Mouse (Mus musculus): ENCODE results near the gene Adgrg7.

The Adgrg7 gene

DNA sequence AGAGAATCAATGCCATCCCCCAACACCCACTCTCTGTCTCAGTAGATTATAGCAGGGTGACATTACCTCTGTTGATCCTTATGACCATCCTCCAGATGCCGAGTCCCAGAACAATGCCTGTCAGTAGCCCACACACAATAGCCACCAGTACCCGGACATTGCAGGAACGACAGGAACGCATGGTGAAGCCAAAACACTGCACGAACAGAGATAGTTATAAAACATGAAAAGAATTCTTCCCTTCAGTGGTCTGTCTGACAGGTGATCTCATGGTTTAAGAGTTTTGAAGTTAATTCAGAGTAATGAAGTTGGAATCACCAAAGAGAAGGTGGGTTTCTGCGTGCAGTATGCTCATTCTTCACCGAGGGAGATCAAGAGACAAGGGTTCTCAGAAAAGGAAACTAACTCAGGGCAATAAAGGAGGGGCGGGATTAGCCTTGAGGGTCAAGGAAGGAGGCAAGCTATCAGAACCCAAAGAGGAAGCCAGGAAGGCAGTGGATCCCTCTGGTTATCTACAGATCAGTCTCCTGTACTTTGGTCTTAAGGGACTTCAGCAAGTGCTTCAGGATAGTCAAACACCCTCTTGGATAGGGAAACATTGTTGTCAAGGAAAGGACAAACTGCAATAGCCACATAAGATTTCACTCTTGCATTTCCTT, at the start of gene Adgrg7:
Gene Adgrg7 (minus strand): TSS at position 375 of the 659 bp plus-strand sequence.
- no peak for DNase-seq

DNA sequence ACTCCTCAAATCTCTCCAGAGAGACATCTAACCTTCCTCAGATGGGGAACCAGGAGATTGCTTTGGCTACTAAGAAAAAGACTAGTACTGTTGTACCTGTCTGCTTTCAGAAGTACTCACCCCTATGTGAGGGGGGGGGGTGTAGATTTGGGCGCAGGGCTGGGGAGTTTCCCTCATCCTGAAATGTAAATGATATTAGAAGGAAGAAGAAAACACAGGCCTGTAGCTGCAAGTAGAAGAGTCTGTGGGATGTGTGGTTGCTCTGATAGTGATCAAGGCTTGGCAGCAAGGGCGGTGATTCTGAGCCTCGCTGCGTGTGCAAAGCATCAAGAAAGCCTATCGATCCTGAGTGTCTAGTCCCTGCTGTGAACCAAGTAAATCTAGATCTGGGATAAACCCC, 47.3 kb upstream of the Adgrg7 start:
- DNase-seq, result no peak

DNA sequence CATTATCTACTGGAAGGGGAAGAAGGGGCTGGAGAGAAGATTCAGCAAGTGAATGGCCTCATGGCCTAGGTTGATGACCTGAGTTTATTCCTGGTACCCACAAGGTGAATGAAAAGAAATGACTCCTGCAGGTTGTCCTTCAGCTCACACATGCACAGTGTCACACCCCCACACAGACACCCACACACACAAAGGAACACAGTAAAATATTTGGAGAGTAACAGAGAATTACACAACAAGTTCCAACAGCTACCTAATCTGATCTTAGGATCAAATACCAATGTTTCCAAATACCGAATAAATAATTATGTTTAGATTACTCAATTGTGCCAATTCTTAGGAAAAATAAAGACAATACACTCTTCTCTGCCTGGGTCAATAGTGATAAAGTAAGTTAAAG, 37.7 kb upstream of the Adgrg7 start:
- DNase-seq, result no peak

DNA sequence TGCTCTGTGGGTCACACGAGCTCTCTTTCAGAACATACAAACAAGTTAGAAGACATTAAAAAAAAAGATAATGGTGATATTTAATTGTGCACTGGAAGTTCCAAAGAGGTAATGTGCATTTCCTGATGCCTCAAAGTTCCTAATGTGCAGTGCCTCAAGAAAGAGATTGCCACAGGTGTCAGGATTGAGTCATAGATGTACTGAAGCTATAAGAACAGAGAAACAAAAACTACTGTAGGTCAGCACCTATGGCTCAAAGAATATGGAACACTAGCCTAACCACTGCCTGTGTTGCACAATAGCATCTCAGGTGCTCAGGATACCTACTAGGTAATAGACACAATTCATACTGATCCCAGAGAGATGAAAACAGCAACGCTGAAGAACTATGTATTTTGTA, 36.3 kb upstream of the Adgrg7 start:
- no peak for DNase-seq

DNA sequence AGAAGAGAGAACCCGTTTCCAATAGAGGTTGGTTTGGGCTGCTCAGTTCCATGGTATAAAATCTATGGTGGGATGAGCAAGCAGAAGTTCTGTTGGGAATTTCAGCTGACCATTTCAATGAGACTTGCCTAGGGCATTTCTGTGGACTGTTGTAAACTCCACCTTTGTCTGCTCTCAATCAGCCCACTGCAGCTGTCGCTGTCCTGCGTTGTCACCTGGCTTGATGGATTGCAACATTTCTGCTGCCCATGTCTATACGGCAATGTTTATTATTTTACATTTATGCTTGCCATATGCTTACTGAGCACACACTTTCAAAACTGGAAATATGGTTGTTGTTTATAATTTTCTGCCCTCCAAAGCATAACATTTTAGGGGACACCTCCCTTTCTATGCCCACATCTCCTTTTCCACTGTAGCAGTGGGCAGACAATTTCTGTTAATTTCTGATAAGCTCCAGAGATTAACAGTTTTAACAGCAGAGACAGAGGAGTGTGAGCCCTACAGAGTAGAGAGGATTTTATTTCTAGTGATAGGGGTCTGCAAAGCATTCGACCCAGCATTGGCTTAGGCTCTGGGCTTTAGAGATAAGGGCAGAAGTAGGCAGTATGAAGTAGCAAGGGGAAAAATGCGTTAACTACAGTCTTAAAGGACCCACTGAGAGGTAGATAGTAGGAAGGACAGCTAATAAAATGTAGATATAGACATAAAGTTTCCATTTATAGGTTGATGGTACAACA, 5.9 kb upstream of the Adgrg7 start:
- no peak for DNase-seq

DNA sequence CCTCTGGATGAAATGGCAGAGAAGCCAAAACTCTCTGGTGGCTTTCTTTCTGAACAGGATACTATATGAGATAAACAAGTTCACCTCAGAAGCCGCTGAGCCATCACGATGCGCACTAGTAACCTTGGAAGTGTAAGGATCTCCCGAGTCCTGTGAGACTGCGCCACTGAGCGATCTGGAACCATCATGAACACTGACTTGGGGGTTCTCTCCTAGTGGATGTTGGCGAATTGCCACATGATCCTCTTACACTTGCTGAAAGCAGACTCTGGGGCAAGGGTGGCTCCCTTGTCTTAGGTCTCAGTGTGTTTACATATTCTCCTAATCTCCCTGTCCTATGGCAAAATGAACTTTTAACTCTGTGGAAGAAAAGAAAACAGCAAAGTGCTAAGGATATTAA, 5.3 kb upstream of the Adgrg7 start:
- DNase-seq, result no peak

DNA sequence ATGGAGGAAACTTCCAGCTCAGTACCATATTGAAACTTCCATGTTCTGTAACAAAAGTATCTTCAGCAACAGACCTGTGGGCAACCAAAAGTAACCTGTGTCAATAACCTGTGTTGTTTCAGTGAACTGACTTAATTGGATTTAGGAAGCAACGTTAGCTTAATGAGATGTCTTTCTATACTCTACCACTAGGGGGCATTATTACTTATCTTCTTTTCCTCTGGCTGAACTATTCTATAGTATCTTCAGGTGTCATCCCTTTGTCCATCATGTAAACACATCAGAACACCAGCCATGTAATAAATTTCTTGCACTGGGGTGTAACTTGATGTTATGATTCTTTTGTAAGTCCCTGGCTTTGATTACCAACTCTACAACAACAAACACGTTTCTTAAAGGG, 4.8 kb upstream of the Adgrg7 start:
- no peak for DNase-seq

DNA sequence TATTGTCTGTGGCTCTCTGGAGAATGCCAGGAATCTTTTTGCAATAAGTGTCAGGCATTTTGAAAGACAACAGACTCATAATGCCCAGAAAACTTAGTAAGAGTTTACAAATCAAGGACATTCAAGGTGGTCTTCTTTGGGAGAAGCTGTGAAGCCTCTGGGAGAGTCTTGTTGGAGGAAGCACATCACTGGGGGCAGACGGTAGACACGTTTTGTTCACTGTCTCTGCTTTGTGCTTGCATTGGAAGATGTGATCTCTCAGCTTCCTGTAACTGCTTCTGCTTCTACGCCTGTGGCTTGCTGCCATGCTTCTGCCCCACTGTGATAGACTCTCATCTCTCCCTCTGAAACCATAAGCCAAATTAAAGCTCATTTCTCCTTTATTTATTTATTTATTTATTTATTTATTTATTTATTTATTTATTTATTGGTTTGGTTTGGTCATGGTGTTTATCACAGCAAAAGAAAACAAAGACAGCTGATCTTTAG, 3.9 kb upstream of the Adgrg7 start:
- DNase-seq, result no peak

DNA sequence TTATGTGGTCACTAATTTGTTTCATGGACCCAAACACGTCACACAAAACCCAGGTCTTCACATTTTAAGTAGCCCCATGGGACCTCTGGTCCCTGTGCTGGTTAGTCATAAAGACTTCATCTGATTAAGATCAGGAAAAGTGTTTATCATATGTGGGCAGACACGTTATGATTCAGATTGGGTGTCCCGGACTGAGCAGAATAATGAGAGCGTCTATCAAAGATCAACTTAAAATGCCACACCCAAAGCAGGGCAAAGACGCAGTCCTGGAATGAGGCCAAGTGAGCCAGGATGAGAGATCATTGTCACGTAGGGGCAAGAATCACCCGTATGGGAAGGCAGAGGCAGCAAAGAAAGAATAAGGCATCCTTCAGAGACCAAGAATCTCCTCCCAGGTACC, 3.2 kb upstream of the Adgrg7 start:
- DNase-seq, result no peak

DNA sequence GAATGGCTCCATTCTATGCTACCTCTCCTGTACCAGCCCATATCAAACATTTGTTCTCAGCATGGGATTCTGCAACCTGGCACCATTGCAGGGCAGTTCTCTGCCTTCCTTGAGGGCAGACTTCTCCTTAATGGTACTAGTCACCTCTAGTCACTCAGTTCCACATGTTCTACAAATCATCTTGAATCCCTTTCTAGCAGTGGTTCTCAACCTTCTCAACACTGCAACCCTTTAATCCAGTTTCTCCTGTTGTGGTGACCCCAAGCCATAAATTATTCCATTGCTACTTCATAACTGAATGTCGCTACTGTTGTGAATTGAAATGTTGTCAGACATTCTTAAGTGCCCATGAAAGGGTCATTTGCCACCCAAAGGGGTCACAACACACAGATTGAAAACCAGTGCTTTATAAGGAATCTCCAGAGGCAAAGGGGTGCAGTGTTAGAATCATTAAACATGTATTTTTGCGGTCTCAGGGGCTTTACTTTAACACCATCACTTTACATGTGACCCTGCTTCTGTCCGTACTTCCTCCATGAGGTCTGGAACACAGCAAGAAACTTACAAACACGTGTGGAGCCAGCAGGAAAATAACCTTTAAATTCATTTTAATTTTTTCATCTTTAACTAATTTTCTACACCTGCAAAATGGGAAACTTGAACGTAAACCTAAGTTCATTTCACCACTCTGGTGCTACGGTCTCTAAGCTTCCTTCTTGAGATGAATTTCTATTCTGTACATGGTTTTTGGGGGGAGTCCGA, 1.1 kb downstream of the Adgrg7 start:
- no peak for DNase-seq

DNA sequence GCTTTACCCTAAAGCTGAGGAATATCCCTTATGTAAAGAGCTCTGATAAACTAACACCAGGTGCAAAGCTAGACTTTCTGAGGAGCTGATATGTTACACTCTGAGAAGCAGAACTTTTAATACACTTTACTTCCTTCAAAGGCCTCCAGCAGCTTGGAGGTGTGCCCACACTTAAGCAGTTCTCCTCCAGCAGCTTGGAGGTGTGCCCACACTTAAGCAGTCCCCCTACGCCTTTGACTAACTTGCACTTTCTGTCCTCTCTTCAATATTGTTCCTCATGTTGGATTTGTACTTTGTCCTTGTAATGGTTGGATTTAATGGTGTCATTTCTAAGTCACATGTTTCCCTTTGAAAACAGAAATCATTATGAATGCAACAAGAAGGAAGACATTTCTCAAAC, 1.9 kb downstream of the Adgrg7 start:
- no peak for DNase-seq

DNA sequence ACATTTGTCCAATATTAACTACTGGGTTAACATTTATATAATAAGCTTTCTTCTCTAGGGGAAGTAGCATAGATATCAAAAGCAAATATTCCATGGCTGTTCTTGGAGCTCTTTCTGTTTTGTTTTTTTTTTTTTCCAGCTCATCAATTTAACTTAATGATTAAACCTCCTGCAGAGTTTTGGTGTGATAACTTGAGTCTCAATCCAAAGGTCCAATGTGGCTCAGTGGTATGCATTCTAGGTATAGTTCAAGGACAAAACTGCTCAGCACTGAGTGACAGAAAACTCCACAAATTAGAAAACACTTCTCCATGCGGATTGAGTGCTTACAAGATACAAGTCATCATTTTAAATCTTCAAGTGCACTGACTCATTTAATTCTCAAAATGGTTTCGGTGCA, 9.7 kb downstream of the Adgrg7 start:
- no peak for DNase-seq

DNA sequence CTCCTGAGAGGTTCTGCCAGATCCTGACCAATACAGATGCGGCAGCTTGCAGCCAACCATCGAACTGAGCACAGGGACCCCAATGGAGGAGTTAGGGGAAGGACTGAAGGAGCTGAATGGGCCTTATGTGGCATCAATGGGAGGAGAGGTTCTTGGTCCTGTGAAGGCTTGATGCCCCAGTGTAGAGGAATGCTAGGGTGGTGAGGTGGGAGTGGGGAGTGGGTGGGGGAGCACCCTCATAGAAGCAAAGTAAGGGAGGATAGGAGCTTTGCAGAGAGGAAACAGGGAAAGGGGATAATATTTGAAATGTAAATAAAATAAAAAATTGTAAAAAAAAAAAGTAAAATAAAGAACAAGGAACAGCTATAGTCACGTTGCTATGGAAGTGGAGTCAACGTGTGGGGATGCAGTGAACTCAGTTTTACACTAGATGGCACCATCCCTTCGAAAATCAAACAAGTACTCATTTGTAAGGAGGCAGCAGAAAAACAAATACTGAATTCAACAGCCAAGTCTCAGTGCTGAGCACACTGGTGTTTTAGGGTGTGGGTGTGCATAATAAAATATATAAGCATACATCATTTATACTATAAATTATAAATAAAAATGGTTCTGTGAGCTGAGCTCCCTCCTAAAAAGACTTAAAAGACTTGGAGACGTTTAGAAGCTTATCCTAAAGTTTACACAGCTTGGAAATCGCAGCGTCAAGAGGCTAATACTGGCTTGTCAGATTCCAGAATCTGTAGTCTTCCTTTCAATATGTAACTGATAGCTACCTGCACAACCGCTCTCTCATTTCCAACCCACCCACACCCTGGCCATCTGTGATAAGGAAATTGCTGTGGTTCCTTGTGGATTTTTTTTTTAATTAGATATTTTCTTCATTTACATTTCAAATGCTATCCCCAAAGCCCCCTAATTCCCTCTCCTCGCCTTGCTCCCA, 24.2 kb downstream of the Adgrg7 start:
- DNase-seq, result peak; percentile 19 to 51

DNA sequence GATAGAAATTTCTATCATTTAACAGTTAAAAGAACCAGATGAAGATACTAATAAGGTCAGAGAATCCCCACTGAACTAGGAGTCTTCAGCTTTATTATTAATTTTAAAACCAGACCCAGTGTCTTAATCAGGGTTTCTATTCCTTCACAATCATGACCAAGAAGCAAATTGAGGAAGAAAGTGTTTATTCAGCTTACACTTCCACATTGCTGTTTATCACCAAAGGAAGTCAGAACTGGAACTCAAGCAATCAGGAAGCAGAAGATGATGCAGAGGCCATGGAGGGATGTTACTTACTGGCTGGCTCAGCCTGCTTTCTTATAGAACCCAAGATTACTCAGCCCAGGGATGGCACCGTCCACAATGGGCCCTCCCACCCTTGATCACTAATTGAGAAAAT, 66.6 kb downstream of the Adgrg7 start:
- DNase-seq, result no peak

DNA sequence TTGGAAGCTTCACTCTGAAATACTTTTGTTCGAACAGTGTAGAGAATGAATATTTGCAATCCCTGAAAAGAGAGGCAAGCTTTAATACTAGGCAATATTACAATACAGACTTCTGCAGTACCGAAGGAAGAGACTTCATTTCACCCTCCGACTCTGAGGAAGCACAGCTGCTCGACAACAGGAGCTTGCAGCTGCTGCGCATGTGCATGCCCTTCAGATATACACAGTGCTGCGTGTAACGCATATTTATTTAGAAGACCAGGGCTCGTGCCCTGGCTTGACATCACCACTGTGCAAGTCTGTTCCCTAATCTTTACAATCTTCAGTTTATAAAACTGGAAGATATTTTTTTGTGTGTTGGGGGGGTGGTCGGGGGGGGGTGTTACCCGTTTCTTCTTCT, 70.7 kb downstream of the Adgrg7 start:
- no peak for DNase-seq

DNA sequence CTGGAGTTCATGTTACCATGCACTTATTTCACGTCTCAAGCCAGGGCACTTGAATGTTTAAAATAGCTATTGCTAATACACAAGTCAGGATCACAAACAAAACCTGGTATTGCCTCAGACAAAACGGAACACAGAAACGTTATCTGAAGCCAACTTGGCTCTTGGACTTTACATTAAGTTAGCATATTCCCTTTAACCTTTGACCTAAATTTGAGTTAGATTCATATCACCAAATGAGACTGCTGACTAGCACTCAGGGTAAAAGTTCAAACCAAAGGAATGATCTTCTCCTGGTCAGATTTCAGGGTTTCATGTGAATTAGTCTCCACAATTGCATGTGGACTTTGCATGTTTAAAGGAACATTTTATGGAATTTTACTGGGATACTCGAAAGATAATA, 73.3 kb downstream of the Adgrg7 start:
- DNase-seq, result no peak

DNA sequence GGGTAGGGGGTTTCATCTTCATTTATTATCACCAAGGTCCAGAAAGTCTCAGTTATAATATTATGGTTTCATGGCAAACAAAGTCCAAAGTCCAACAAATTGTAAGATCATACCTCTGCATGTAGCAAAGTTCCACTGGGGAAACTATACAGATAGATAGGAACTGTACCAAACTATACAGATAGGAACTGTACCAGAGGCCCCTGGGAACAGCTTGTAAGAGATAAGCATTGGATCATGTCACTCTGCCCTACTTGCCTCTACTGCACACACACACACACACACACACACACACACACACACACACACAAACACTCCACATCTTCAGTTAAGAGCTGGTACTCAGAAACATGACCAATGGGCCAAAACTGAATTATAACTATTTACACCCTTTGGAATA, 76.6 kb downstream of the Adgrg7 start:
- no peak for DNase-seq

DNA sequence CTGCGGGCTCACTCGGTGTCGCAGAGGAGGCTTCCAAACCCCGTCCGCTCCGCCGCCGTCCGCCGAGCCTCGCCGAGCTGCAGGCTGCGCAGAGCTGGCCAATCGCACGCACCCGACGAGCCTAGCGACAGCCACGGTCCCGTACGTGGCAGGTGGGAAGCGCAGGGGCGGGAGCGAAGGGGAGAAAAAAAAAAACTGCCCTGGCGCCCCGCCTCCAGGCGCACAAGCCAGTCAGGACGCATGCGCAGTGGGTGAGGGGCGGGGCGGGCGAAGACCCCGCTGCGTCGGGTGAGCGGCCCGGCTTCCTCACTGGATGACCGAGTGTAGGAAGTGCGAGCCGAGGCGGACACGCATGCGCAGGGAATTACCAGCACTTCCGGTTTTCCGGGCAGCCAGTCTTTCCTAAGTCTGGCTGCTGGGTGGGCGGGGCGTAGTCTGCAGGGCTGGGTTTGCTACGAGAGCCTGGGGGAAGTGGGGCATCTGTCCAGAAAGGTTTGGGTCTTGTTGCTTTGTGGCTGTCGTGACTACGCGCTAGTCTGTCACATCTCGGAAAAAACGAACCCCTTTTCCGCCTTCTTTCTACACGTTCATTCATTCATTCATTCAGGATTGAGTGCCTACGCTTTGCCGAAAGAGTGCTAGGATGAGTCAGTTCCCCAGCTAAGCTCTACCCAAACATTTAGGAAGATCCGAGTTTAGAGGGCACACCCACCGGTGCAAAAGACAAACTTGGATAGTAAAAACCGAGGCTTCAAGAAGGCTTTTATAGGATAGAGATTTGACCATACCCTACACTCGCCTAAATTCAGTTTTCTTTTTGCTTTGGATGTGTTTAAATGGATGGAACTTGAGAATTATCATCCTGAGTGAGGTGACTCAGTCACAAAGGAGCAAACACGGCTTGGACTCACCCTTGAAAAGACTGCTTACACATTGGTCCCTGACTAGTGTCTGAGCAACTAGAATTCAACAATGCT, 78.1 kb downstream of the Adgrg7 start, which contains the start of gene Tfg:
Gene Tfg (minus strand): TSS at position 227 of the 977 bp plus-strand sequence.
- peak; percentile 98 to 100 for DNase-seq

DNA sequence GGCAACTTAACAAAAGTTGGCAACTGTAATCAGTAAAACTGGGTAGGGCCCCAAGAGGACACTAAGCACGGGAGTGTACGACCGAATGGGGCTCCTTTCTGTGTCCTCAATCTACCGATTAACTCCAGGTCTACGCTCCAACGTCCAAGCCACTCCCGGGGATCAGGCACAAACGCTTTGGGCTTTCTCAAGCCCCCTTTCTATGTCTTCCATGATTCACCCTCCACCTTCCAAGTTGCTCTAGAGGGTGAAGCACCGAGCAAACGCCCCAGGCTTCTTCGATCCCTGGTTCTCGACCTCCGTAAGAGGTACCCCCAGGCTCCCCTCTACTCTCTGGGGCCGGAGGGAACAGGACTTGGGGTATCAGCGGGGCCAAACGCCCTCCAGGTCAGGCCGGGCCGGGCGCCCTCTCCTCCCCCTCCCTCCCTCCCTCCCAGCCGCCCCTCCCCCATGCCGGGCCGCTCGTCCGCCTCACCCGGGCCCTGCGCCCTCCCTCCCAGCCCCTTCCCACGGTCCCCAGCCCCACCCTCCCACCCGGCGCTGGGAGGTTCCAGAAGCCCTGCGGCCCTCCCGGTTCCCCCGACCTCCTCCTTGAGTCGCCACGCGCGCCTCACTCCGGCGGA, 79.0 kb downstream of the Adgrg7 start:
- DNase-seq, result no peak

DNA sequence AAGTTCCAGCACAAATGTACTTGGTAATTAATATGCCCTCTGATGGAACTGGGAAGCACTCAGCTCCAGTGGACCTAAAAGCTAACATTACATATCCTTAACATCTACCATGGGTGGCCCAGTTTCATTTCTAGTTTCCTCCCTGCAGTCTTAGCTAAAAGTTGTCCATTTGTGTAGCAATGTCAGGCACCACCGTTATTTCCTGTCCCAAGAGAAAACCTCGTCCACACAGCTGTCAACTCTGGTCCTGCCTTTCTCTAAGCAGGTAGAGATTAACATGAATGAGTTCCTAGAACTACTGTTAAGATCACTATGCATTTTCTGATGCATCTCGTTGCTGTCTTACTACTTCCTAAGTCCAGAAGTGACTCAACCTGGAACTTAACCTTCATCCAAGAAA, 80.0 kb downstream of the Adgrg7 start:
- DNase-seq, result no peak

DNA sequence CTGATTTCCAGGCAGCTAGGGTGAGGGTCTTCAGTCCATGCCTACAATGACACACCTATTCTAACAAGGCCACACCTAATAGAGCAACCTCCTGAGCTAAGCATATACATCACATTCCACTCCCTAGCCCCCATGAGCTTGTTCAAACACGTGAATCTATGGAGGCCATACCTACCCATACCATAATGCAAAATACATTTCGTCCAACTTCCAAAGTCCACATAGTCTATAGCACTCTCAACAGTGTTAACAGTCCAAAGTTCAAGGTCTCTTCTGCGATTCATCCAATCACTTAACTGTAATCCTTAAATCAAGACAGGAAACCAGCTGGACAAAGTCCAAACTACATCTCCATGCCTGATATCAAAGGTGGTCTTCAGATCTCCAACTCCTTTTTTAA, 85.6 kb downstream of the Adgrg7 start:
- no peak for DNase-seq
